Mouse (Mus musculus): ENCODE results near the gene Gja6.

Gja6 gene

GRCm38 (mm10) chrX:160906952-160907351 is at the start of gene Gja6:
Gene Gja6 (minus strand): TSS chrX:160907052.
- no peak for DNase-seq

- DNase-seq = no peak
Observed at GRCm38 (mm10) chrX:160949583-160949982, 42.7 kb upstream of the Gja6 start.

- DNase-seq = no peak
Observed at GRCm38 (mm10) chrX:160944722-160945121, 37.9 kb upstream of the Gja6 start.

- no peak for DNase-seq
Observed at GRCm38 (mm10) chrX:160935541-160935940, 28.7 kb upstream of the Gja6 start.

GRCm38 (mm10) chrX:160930656-160931055 is 23.8 kb upstream of the Gja6 start:
- DNase-seq = peak; percentile 2 to 6

GRCm38 (mm10) chrX:160928870-160929269 is 22.0 kb upstream of the Gja6 start:
- DNase-seq = no peak

- no peak for DNase-seq
Observed at GRCm38 (mm10) chrX:160919022-160919637, 12.3 kb upstream of the Gja6 start.

- no peak for DNase-seq
Observed at GRCm38 (mm10) chrX:160906477-160906876, 375 bp downstream of the Gja6 start.

GRCm38 (mm10) chrX:160905913-160906312 is 939 bp downstream of the Gja6 start:
- DNase-seq = no peak

GRCm38 (mm10) chrX:160905041-160905678 is 1.7 kb downstream of the Gja6 start:
- DNase-seq = no peak

- no peak for DNase-seq
Observed at GRCm38 (mm10) chrX:160901118-160901517, 5.7 kb downstream of the Gja6 start.

GRCm38 (mm10) chrX:160892077-160892476 is 14.8 kb downstream of the Gja6 start:
- no peak for DNase-seq

- DNase-seq = no peak
Observed at GRCm38 (mm10) chrX:160886301-160886700, 20.6 kb downstream of the Gja6 start.

GRCm38 (mm10) chrX:160866576-160866975 is 40.3 kb downstream of the Gja6 start:
- no peak for DNase-seq

GRCm38 (mm10) chrX:160865022-160865421 is 41.8 kb downstream of the Gja6 start:
- DNase-seq = no peak

GRCm38 (mm10) chrX:160863689-160864383 is 43.0 kb downstream of the Gja6 start:
- DNase-seq = no peak

Measured in thymus, postnatal 36 days (tissue).